Mouse (Mus musculus): Measurements from ENCODE around the gene Mphosph6.

Gene Mphosph6

GRCm38 (mm10) chr8:117801443-117802298 is at the start of gene Mphosph6:
Gene Mphosph6 (minus strand): TSS chr8:117801943.
- H3K4me3 ChIP-seq (replicated peaks; ENCODE audit: low read length): peak within 1 kb of the TSS; percentile 97
- H3K36me3 ChIP-seq (ENCODE audit: insufficient read depth, low read length): peaks cover 36% of the 10 kb centered on the region
- peaks cover 14% of the 10 kb centered on the region; the same call in 1 of the 2 replicates for H3K27me3 ChIP-seq (ENCODE audit: insufficient read depth, low read length)
- 0 out of 2 replicates have a peak, but pooled peaks cover 8% of the 10 kb centered on the region for H3K9me3 ChIP-seq (ENCODE audit: low read length)
- H3K4me1 ChIP-seq (replicated peaks; ENCODE audit: low read depth, low read length): peaks cover 52% of the 10 kb centered on the region
- TF ChIP-seq CTCF (conservative IDR thresholded peaks at IDR 0.05; ENCODE audit: low read length) (no peak), POU5F1 (IDR thresholded peaks at IDR 0.05; ENCODE audit: borderline replicate concordance, low read length) (no peak)

- no peaks in the 10 kb centered on the region; the same call in 1 of the 2 replicates for H3K27me3 ChIP-seq (ENCODE audit: insufficient read depth, low read length)
- H3K4me3 ChIP-seq (replicated peaks; ENCODE audit: low read length): no peak overlapping the region
- peaks cover 53% of the 10 kb centered on the region for H3K4me1 ChIP-seq (replicated peaks; ENCODE audit: low read depth, low read length)
- H3K36me3 ChIP-seq (ENCODE audit: insufficient read depth, low read length): no peaks in the 10 kb centered on the region
- TF ChIP-seq CTCF (conservative IDR thresholded peaks at IDR 0.05; ENCODE audit: low read length) (no peak), POU5F1 (IDR thresholded peaks at IDR 0.05; ENCODE audit: borderline replicate concordance, low read length) (no peak), NANOG (IDR thresholded peaks at IDR 0.05; ENCODE audit: borderline replicate concordance, low read length) (no peak)
- H3K9me3 ChIP-seq (ENCODE audit: low read length): no peaks in the 10 kb centered on the region
These were observed 48.7 kb upstream of the Mphosph6 start for GRCm38 (mm10) chr8:117850420-117850819.

- TF ChIP-seq NANOG (IDR thresholded peaks at IDR 0.05; ENCODE audit: borderline replicate concordance, low read length) (no peak), CTCF (conservative IDR thresholded peaks at IDR 0.05; ENCODE audit: low read length) (no peak), POU5F1 (IDR thresholded peaks at IDR 0.05; ENCODE audit: borderline replicate concordance, low read length) (no peak)
- no peaks in the 10 kb centered on the region for H3K9me3 ChIP-seq (ENCODE audit: low read length)
- H3K4me1 ChIP-seq (replicated peaks; ENCODE audit: low read depth, low read length): peaks cover 29% of the 10 kb centered on the region
- H3K27me3 ChIP-seq (ENCODE audit: insufficient read depth, low read length): no peaks in the 10 kb centered on the region; the same call in 1 of the 2 replicates
- H3K4me3 ChIP-seq (replicated peaks; ENCODE audit: low read length): peak overlapping the region; percentile 79
- no peaks in the 10 kb centered on the region for H3K36me3 ChIP-seq (ENCODE audit: insufficient read depth, low read length)
These were observed 46.1 kb upstream of the Mphosph6 start for GRCm38 (mm10) chr8:117847865-117848264.

- no peaks in the 10 kb centered on the region for H3K36me3 ChIP-seq (ENCODE audit: insufficient read depth, low read length)
- TF ChIP-seq POU5F1 (IDR thresholded peaks at IDR 0.05; ENCODE audit: borderline replicate concordance, low read length) (no peak), CTCF (conservative IDR thresholded peaks at IDR 0.05; ENCODE audit: low read length) (peak; percentile 75)
- H3K27me3 ChIP-seq (ENCODE audit: insufficient read depth, low read length): no peaks in the 10 kb centered on the region
- peaks cover 11% of the 10 kb centered on the region; the same call in 1 of the 2 replicates for H3K4me1 ChIP-seq (replicated peaks; ENCODE audit: low read depth, low read length)
- no peak overlapping the region for H3K4me3 ChIP-seq (replicated peaks; ENCODE audit: low read length)
- H3K9me3 ChIP-seq (ENCODE audit: low read length): no peaks in the 10 kb centered on the region
These were observed 42.0 kb upstream of the Mphosph6 start for GRCm38 (mm10) chr8:117843694-117844093.

- no peaks in the 10 kb centered on the region; the same call in 1 of the 2 replicates for H3K27me3 ChIP-seq (ENCODE audit: insufficient read depth, low read length)
- H3K4me3 ChIP-seq (replicated peaks; ENCODE audit: low read length): no peak overlapping the region
- H3K4me1 ChIP-seq (replicated peaks; ENCODE audit: low read depth, low read length): no peaks in the 10 kb centered on the region
- TF ChIP-seq POU5F1 (IDR thresholded peaks at IDR 0.05; ENCODE audit: borderline replicate concordance, low read length): no peak
- H3K9me3 ChIP-seq (ENCODE audit: low read length): no peaks in the 10 kb centered on the region
- H3K36me3 ChIP-seq (ENCODE audit: insufficient read depth, low read length): no peaks in the 10 kb centered on the region
These were observed 11.8 kb upstream of the Mphosph6 start for GRCm38 (mm10) chr8:117813524-117813923.

GRCm38 (mm10) chr8:117810676-117811075 is 8.9 kb upstream of the Mphosph6 start:
- TF ChIP-seq POU5F1 (IDR thresholded peaks at IDR 0.05; ENCODE audit: borderline replicate concordance, low read length) (no peak), NANOG (IDR thresholded peaks at IDR 0.05; ENCODE audit: borderline replicate concordance, low read length) (no peak), CTCF (conservative IDR thresholded peaks at IDR 0.05; ENCODE audit: low read length) (no peak)

DNA sequence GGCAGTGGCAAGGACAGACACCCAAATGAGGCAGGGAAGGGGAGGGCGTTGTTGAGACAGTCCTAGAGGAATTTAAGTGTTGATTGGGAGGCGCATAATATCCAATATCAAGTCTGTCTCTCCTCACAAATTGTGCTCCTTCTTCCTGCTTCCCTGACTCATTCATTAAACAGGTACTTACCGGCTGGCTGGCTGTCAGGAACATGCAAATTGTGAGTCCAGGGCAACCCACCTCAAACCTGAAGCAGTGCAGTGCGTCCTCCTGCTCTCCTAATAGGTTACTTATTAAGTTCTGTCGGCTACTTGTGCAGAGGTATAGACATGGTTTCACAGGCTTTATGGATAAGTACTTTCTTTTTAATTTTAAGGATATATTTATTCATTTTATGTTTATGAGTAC is 3.7 kb upstream of the Mphosph6 start:
- Histone ChIP-seq H3K4me1 (replicated peaks; ENCODE audit: low read depth, low read length) (peaks cover 15% of the 10 kb centered on the region), H3K36me3 (ENCODE audit: insufficient read depth, low read length) (no peaks in the 10 kb centered on the region), H3K4me3 (replicated peaks; ENCODE audit: low read length) (no peak overlapping the region), H3K27me3 (ENCODE audit: insufficient read depth, low read length) (peaks cover 14% of the 10 kb centered on the region; the same call in 1 of the 2 replicates), H3K9me3 (ENCODE audit: low read length) (0 out of 2 replicates have a peak, but pooled peaks cover 8% of the 10 kb centered on the region)
- no peak for TF ChIP-seq NANOG (IDR thresholded peaks at IDR 0.05; ENCODE audit: borderline replicate concordance, low read length)
- TF ChIP-seq CTCF (conservative IDR thresholded peaks at IDR 0.05; ENCODE audit: low read length): no peak
- TF ChIP-seq POU5F1 (IDR thresholded peaks at IDR 0.05; ENCODE audit: borderline replicate concordance, low read length): no peak

More at GRCm38 (mm10) chr8:117810676-117811075, 8.9 kb upstream of the Mphosph6 start:
- Histone ChIP-seq H3K27me3 (ENCODE audit: insufficient read depth, low read length) (no peaks in the 10 kb centered on the region; the same call in 1 of the 2 replicates), H3K9me3 (ENCODE audit: low read length) (no peaks in the 10 kb centered on the region), H3K4me3 (replicated peaks; ENCODE audit: low read length) (no peak overlapping the region), H3K36me3 (ENCODE audit: insufficient read depth, low read length) (no peaks in the 10 kb centered on the region), H3K4me1 (replicated peaks; ENCODE audit: low read depth, low read length) (no peaks in the 10 kb centered on the region)

- TF ChIP-seq CTCF (conservative IDR thresholded peaks at IDR 0.05; ENCODE audit: low read length): no peak
- TF ChIP-seq POU5F1 (IDR thresholded peaks at IDR 0.05; ENCODE audit: borderline replicate concordance, low read length): peak; percentile 89; the same call in 1 of the 2 replicates
- TF ChIP-seq NANOG (IDR thresholded peaks at IDR 0.05; ENCODE audit: borderline replicate concordance, low read length): no peak
- H3K9me3 ChIP-seq (ENCODE audit: low read length): 0 out of 2 replicates have a peak, but pooled peaks cover 8% of the 10 kb centered on the region
- peaks cover 29% of the 10 kb centered on the region for H3K36me3 ChIP-seq (ENCODE audit: insufficient read depth, low read length)
- H3K4me1 ChIP-seq (replicated peaks; ENCODE audit: low read depth, low read length): peaks cover 46% of the 10 kb centered on the region
- H3K4me3 ChIP-seq (replicated peaks; ENCODE audit: low read length): peak overlapping the region; percentile 97
- H3K27me3 ChIP-seq (ENCODE audit: insufficient read depth, low read length): peaks cover 14% of the 10 kb centered on the region; the same call in 1 of the 2 replicates
These were observed 551 bp upstream of the Mphosph6 start for GRCm38 (mm10) chr8:117802299-117802689.
